Mouse (Mus musculus) frontal cortex, postnatal 25 days (tissue): ENCODE data around the gene Fbxl15.
A peak's percentile ranks its signal among the peaks of the same experiment; 100 is the strongest.

Experiments used
- DNase-seq, 2 experiments: peaks; one replicate each; pipeline ENCODE4 v3.0.0; 2022; ENCODE audit warnings: low spot score in 2 of 2

The Fbxl15 gene

DNA sequence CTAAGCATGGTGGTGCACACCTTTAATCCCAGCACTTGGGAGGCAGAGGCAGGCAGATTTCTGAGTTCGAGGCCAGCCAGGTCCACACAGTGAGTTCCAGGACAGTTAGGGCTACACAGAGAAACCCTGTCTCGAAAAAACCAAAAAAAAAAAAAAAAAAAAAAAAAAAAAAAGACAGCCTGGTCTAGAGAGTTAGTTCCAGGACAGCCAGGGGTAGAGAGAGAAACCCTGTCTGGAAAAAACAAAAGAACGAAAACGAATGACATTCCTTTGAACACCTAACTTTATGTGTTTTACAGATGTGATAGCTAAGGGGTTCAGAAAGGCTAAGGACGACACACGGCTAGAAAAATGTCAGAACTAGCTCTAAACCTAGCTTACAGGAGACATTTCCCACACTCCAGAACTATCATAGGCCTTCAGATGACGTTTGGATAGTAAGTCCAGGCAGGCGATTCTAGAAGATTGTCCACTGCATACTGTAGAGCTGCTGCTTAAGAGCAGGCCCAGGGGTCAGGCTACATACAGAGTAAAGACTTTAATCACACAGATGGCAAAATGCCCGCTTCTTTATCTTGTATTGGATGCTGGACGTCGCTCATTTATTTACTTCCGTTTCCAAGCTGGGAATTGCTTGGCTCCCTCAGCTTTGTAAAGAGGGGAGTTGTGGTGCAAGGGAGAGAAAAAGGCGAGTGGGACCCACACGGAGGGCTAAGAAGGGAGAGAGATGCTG is 20.1 kb downstream of the Fbxl15 start:
- DNase-seq, result no peak

DNA sequence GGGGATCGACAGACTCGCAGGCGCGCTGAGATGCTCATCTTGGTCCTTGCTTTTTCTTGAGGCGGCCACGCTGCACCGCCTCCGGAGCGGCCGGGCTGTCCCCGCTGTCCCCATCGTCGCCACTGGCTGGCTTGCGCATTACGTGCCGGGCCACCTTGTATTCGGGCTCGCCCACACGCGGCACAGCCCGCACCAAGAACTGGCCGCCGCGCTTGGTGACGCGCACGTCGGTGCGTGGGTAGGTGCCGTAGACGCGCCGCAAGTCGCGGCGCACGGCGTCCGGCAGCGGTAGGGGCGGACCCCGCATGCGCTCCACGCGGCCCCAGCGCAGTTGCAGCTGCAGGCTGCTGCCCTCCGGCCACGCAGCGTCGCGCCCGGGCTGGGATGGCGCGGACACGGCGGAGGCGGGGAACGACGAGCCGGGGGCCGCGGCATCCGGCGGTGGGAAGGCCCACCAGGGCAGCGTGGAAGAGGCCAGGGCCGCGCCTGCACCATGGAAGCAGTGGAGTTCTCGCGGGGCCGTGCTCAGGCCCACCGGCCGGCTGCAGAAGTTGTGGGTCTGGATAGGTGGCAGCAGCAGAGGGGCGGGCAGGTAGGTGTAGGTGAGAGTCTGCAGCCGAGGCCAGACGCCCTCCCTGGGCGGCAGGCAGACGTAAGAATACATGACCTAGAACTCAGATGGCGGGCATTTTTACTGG is 20.9 kb downstream of the Fbxl15 start:
- DNase-seq, result peak; percentile 70 to 85

DNA sequence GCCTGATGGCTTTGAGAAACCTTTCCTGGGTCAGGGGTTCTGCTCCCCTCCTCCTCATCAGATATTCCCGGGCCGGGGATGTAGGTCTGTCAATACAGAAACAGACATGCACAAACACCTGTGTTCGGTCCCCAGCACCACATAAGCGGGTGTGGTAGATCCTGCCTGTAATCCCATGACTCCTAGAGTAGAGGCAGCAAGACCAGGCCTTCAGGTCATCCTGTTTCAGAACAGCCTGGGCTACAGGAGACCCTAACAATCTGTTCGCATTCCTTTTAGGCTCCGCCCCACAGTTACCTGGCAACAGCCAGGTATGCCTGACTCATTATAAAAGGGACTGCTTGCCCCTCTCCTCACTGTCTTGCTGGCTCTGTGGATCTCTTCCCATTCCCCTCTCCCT is 21.6 kb downstream of the Fbxl15 start:
- DNase-seq, result no peak

DNA sequence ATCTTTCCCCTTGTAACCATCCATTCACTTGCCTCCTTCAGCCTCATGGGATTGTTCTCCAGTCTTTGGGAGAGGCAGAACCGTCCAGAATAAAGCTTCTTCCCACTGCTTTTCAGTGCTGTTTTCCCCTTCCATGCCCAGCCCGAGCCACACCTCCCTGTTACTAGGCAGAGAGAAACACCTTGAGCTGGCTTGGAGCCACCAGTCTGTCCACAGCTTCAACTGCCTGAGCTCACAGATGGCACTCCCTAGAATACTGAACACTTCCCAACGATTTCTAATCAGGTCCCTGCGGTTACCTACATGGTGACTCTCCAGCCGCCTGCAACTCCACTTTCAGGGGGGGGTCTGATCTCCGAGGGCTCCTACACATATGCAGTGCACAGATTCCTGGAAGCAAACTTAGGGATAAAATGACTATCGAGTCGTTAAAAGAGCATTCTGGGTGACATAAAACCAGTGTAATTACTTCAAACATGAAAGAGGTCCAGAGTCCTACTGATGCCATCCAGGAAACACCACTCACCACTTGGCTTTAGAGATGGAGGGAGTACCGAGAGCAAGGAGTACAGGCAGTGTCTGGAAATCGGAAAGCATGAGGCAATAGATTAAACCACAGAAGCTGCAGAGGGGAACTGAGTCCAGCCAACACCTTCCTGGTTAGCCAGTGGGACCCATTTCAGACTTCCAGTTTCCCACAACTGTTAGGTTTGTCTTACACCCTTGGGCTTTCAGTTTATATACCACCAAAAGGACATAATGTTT is 22.4 kb downstream of the Fbxl15 start, which contains the start of gene 2310034G01Rik:
Gene 2310034G01Rik (minus strand): TSS at position 135 of the 765 bp plus-strand sequence.
- no peak for DNase-seq

DNA sequence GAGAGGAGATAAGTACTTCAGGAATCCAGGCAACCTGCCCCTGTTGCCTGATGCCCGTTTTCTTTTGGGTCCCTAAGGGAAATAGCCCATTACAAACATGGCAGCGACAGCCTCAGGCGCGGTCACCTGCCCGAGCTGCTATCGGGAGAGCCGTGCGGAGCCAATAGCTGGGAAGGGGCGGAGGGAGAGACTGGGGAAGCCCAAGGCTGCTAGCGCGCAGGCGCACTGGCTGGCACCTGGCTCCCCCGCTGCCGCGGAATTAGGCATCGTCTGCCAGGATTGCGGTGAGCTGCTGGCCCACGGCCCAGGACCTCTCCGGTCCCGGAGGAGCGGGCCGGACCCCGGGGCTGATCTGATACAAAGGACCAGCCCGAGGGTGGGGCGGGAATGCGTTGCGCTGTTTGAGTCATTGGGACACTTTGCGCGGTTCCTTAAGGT is 28.7 kb downstream of the Fbxl15 start:
- DNase-seq, result peak; percentile 72 to 83

DNA sequence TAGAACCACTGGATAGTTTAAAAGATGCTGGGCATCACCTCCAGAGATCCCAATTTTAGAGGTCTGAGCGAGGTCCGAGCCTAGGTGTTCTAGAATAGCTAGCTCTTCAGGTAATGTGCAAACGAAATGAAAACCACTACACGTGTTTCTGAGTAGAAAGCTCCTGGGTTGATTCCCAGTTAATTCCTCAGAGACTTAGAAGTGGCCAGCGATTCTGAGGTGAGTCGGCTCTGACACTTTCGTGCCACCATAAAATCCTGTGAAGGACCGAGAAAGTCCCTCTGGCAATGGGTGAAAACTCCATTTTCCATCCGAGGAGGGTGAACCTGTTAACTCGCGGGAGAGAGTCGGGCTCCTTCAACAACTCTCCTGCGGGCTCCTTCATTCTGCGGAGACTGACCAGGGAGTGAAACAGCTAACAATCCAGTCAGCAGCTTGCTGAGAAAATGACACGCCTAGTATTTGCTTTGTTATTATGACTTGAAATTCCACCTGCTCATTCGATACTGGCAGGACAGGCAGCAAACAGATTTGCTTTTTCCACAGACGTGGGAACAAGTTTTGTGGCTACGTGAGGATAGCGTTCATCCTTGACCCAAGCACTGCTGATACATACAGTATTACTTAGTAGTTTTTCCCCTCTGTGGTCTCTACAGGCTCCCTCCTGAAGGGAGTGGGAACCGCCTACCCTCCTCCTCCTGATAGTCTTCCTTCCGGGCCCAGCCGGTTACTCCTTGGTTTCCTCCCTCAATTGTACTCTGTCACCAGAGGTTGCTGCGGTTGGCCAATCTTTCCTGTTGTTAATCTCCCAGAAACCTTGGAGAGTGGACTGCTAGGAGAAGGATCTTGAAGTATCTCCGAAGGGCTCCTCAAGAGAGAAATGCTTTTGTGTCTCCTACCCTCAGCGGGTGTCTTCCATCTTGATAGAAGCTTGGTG is 29.6 kb downstream of the Fbxl15 start:
- DNase-seq, result no peak

DNA sequence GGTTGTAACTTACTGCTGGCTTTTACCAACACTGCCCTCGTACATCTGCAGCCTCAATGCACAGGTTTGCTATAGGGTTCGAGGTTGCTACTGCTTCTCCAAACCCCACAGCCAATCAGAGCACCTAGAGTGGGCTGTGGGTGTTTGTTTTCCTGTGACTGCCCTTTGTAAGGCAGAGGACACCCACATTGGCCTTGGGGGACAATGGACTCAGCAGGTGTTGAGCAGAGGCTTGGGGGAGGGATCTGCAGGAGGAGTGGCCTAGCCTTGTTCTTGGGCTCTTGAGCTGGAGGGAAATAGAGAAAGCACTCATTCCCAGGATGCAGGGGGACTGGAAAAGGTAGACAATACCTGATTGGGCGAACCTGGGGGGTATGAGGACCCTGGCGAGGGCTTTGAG is 30.4 kb downstream of the Fbxl15 start:
- DNase-seq, result no peak

GRCm38 (mm10) chr19:46362104-46362503 is 34.1 kb downstream of the Fbxl15 start:
- no peak for DNase-seq

DNA sequence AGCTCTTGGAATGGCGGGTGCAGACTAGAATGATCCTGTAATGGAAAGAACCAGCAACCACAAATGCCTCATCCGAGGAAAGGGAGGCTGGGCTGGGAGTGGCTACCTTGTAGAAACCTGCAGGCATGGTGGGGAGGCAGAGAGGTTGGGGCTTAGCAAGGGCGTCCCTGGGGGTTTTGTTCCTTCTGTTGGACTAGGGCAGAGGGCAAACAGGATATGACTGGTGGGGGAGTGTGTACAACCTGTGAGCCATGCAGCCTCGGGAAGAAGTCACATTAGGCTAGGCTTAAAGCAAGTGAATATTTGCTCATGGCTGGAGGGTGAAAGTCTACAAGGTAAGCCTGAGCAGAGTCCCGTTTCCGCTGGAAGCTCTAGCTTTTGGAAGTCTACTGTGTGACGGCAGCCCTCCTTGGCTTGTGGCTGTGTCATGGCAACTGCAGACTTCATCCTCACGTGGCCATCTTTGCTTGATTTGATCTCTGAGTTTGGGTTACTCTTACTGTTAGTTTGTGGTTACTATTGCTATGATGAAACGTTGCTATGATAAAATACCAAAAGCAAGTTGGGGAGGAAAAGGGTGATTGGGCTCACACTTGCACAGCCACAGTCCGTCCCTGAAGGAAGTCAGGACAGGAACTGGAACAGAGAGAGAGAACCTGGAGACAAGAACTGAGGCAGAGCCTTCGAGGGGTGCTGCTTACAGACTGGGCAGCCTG is 35.5 kb downstream of the Fbxl15 start:
- no peak for DNase-seq

- peak in 1 of 2 experiments; percentile 44 for DNase-seq
These were observed 40.0 kb downstream of the Fbxl15 start for GRCm38 (mm10) chr19:46367798-46368590.

- DNase-seq, result peak; percentile 42 to 44
These were observed 41.2 kb downstream of the Fbxl15 start for GRCm38 (mm10) chr19:46369204-46369603.

GRCm38 (mm10) chr19:46374477-46375088 is 46.6 kb downstream of the Fbxl15 start:
- DNase-seq, result no peak

DNA sequence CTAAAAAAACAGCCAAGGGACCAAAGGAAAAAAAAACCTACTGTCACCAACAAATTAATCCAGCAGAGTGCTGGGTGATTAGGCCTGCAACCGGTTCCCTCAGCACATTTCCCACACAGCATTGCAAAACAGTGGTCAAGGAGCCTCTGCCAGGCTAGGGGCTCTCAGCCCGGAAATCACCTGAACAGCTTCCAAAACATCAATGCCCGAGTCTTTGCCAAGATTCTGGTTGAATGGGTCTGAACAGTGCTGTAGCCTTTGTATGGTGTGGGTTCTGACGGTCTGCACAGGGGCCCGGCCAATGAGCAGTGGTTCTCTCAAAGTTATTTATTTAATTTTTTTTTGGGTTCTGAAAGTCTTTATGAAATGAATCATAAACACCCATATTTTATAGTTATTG is 47.5 kb downstream of the Fbxl15 start:
- no peak for DNase-seq

DNA sequence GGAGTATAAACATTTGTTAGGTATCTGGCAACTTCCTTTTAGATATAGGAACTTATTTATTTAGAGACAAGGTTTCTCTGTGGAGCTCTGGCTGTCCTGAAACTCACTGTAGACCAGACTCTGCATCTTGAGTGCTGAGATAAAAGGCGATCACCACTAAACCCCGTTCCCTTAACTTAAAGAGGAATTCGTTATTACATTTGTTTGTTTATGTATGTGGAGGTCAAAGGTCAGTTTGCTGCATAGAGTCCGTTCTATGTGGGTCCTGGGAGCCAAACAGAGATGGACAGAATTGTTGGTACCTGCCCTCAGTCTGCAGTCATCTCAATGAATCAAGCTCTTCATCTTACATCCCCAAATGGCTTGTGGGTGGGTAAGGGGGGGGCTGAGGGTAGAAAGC is 47.9 kb downstream of the Fbxl15 start:
- DNase-seq, result no peak
